Mouse (Mus musculus): ENCODE results near the gene Ctsr. TPM values are rescaled to one million over a fixed set of nuclear protein-coding genes. Genes with fewer than 3 reads are reported as not detected.
"Not testable (repeated sequence)": the region's sequence is repeated elsewhere in the genome, so short reads cannot be mapped to it uniquely, and the experiment has no call there.

Gene Ctsr
- polyA plus RNA-seq (2016; fragmentation: Nextera tagmentation; extraction: Ambion mirVana), result not detected in 2 replicates

GRCm38 (mm10) chr13:61164156-61164555, at the start of gene Ctsr:
Gene Ctsr (minus strand): TSS chr13:61164256.
- Histone ChIP-seq H3K27ac (replicated peaks) (no peak within 1 kb of the TSS), H3K4me3 (no peak within 1 kb of the TSS), H3K36me3 (no peaks in the 10 kb centered on the region), H3K9ac (replicated peaks) (no peak within 1 kb of the TSS), H3K4me1 (no peaks in the 10 kb centered on the region), H3K9me3 (peaks cover 35% of the 10 kb centered on the region), H3K27me3 (no peaks in the 10 kb centered on the region), H3K4me2 (replicated peaks) (no peak within 1 kb of the TSS)
- no peak for ATAC-seq (ENCODE audit: low FRiP score, low read depth)
- 88% methylated on average over 1 of the region's 1 CpGs for WGBS

- Histone ChIP-seq H3K4me1 (no peaks in the 10 kb centered on the region), H3K36me3 (no peaks in the 10 kb centered on the region), H3K9ac (replicated peaks) (no peak within 1 kb of the TSS), H3K27me3 (no peaks in the 10 kb centered on the region), H3K4me3 (no peak within 1 kb of the TSS), H3K9me3 (peaks cover 52% of the 10 kb centered on the region), H3K27ac (replicated peaks) (no peak within 1 kb of the TSS), H3K4me2 (replicated peaks) (no peak within 1 kb of the TSS)
- no peak for ATAC-seq (ENCODE audit: low FRiP score, low read depth)
- 76% methylated on average over 3 of the region's 3 CpGs for WGBS
Measured at GRCm38 (mm10) chr13:61203310-61203709, 39.3 kb upstream of the Ctsr start, which contains the start of gene Cts6. Gene Cts6 (minus strand): TSS chr13:61203410.

- H3K9ac ChIP-seq (replicated peaks); H3K27me3 ChIP-seq; H3K9me3 ChIP-seq; H3K27ac ChIP-seq (replicated peaks); H3K4me2 ChIP-seq (replicated peaks); ATAC-seq (ENCODE audit: low FRiP score, low read depth); H3K4me3 ChIP-seq; H3K36me3 ChIP-seq; H3K4me1 ChIP-seq: not testable (repeated sequence)
- WGBS, result 80% methylated on average over 5 of the region's 5 CpGs
Measured at GRCm38 (mm10) chr13:61185151-61185933, 21.3 kb upstream of the Ctsr start.

- Histone ChIP-seq H3K4me1 (no peaks in the 10 kb centered on the region), H3K27ac (replicated peaks) (no peak overlapping the region), H3K4me3 (no peak overlapping the region), H3K27me3 (no peaks in the 10 kb centered on the region), H3K4me2 (replicated peaks) (no peak overlapping the region), H3K9ac (replicated peaks) (no peak overlapping the region), H3K9me3 (peaks cover 35% of the 10 kb centered on the region), H3K36me3 (no peaks in the 10 kb centered on the region)
- WGBS, result 84% methylated on average over 4 of the region's 4 CpGs
- ATAC-seq (ENCODE audit: low FRiP score, low read depth), result no peak
Measured at GRCm38 (mm10) chr13:61164622-61165021, 566 bp upstream of the Ctsr start.

Other genes starting within 250 kb of the Ctsr start
- gene Gm49393, start 228.7 kb downstream of the Ctsr start, polyA plus RNA-seq (2016; fragmentation: Nextera tagmentation; extraction: Ambion mirVana), result not detected in 2 replicates
- gene Gm49391, start 227.7 kb downstream of the Ctsr start, polyA plus RNA-seq (2016; fragmentation: Nextera tagmentation; extraction: Ambion mirVana), result 1.4 TPM in 1 of 2 replicates, not detected in the other
- 10.8 and 12.0 TPM in 2 replicates for gene Ctla2a, start 227.6 kb downstream of the Ctsr start, polyA plus RNA-seq (2016; fragmentation: Nextera tagmentation; extraction: Ambion mirVana)
- not detected in 2 replicates for gene Tpbpa, start 222.3 kb downstream of the Ctsr start, polyA plus RNA-seq (2016; fragmentation: Nextera tagmentation; extraction: Ambion mirVana)
- not detected in 2 replicates for gene Ctsj, start 158.3 kb downstream of the Ctsr start, polyA plus RNA-seq (2016; fragmentation: Nextera tagmentation; extraction: Ambion mirVana)
- not detected in 2 replicates for gene Ctsq, start 123.6 kb downstream of the Ctsr start, polyA plus RNA-seq (2016; fragmentation: Nextera tagmentation; extraction: Ambion mirVana)
- gene Cts6, start 39.2 kb upstream of the Ctsr start, polyA plus RNA-seq (2016; fragmentation: Nextera tagmentation; extraction: Ambion mirVana), result not detected in 2 replicates
- gene Cts8, start 91.1 kb upstream of the Ctsr start, polyA plus RNA-seq (2016; fragmentation: Nextera tagmentation; extraction: Ambion mirVana), result not detected in 2 replicates
- not detected in 2 replicates for gene Gm49398, start 124.6 kb upstream of the Ctsr start, polyA plus RNA-seq (2016; fragmentation: Nextera tagmentation; extraction: Ambion mirVana)
- not detected in 2 replicates for gene Cts7, start 193.9 kb upstream of the Ctsr start, polyA plus RNA-seq (2016; fragmentation: Nextera tagmentation; extraction: Ambion mirVana)